Mouse (Mus musculus): ENCODE measurements around the gene Uggt2.

The Uggt2 gene

DNA sequence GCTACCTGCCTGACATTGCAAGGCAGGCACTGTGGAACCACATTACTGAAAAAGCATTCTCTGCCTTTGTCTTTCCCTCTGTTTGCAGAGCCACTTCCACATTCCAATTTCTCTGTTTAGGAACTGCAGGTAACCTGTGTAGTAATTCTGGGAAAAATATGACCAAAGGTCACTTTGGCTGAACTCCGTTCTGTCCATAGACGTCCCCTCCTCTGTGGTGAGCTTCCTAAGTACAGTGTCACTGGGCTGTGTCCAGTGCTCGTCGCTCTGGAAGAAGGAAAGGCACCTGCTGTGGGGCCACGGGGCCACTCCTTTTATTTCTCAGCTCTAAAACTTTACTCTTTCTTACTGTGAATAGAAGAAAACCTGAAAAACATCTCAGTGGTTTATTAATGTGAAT is 118.9 kb downstream of the Uggt2 start:
- no peak for DNase-seq

DNA sequence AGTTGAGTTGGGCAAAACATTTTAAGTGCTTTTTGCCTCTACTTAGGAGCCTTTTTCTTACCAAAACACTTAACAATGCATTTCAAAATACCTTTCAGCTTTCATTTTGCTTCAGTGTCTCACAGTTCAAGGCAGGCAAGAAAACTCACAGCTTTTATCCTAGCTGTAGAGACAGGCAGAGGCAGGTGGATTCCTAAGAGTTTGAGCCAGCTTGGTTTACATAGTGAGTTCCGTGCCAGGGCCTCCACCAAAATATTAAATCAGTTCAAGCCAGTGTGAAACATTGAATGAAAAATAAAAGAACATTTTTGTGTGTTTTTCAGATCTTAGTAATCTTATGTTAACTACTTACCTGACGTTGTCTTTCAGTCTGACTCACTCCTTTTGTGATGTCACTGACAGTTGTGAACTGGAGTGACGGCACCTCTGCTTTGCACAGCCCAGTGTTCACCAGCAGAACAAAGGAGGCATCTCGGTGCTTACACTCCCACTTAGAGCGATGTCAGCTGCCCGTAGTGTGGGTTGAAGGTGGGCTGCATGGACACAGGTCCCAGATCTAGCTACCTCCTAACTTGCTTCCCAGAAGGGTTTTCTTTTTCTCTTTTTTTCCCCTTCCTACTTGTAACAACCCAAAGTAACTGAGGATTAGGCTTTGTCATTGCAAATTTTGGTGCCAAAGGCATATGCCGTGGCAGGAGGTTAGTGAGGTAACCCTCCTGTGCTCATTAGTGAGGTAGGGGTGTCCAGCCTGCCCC is 119.5 kb downstream of the Uggt2 start:
- no peak for DNase-seq

DNA sequence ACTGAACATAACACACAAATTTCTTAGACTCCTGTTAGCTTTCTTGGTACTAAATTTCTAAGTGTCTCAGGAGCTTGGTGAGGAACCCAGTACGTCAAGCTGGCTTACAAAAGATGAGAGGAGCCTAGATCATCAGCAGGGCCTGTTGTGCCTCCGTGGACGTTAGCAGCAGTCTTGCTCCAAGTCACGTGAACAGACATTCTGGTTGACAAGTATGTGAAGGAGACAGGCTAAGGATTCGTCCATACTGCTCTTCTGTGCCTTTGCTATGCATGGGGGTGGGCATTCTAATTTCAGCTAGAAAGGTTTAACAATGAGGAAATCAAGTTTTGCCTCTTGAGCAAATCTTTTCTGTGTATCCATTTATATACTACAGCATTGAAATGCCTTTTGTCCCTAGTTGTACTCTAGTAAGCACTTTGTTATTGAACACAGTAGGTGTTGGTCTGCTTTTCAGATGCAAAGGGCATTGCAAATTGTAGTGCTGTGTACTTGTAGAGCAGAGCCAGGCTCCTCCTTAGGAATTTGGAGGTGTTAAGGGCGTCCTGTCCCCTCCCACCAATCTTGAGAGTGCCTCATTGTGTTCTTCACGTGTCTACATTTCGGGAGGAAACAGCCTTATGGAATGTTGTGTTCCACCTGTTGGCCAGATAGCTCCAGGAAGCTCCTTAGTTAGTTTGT is 122.0 kb downstream of the Uggt2 start:
- DNase-seq = no peak

DNA sequence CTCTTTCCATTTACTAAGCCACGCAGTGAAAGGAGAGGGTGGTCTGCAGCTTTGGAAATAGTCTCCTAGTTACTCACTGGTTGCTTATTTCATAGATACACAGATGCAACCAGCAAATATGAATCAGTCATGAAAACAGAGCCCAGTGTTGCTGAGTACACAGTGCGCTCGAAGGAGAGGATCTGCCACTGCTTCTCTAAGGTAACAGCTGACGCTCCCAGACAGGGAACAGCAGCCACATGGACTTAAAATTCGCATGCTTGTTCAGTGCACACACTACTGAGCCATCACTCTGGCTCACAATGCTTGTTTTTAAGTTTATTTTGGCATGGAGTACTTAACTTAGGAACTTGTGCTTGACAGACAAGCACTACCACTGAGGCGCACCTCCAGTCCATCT is 127.0 kb downstream of the Uggt2 start:
- no peak for DNase-seq

DNA sequence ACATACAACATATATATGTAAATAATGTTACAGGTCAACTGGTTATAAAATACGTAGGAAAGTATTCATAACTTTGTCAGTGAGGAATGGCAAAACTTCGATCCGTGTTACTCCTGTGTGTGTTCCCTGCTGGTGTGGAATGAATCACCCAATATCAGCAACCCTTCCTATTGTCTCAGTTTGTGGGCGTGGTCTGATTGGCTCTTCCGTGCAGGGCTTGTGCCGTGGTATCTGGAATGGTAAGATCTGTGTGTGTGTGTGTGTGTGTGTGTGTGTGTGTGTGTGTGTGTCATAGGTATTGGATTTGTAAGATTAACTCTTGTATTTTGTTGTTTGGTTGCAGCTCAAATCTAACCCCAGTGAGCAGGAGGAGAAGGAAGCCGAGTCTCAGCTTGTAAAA is 131.6 kb downstream of the Uggt2 start:
- no peak for DNase-seq

DNA sequence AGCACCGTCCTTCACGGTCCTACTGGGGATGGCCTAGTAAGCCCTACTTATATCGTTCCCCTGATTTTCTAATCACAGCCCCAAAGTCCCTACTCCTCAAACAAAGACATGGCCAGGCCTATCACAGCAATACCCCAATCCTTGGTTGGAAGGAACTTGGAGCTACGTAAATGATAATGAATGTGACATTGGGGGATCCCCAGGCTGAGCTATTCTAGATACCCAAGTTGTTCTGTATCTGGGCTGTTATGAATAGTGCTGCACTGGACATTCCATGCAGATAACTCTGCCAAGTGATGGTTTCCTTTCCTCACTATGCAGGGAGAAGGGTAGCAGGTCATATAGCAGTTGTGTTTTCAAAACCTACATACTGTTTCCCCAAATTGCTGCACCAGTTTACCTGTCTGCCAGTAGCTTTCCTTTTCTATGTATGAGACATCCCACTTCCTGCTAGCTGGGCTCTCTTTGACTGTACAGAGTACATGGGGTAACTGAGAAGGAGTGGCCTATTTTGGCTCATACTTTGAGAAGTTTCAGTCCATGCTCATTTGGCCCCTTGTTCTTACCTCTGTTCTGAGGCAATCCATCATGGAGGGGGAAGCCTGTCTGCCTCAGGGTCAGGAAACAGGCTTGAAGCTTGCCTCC is 133.8 kb downstream of the Uggt2 start:
- DNase-seq = no peak

DNA sequence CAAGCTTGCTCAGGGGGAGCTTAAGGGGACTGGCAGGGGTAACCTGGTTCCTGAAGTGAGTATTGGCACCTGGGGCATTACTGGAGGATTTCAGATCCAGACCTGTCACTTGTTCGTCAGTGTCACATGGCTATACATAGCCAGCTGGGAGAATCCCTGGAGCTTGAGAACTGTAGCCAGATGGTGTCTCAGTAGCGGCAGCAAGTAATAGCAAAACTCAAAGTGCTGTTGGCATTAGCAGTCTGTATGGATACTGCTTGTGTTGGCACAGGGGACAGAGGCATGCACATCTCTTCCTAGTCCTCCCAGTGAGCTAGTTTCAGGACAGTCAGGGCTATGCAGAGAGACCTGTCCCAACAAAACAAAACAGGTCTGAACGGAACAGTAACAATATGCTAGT is 141.2 kb downstream of the Uggt2 start:
- no peak for DNase-seq

DNA sequence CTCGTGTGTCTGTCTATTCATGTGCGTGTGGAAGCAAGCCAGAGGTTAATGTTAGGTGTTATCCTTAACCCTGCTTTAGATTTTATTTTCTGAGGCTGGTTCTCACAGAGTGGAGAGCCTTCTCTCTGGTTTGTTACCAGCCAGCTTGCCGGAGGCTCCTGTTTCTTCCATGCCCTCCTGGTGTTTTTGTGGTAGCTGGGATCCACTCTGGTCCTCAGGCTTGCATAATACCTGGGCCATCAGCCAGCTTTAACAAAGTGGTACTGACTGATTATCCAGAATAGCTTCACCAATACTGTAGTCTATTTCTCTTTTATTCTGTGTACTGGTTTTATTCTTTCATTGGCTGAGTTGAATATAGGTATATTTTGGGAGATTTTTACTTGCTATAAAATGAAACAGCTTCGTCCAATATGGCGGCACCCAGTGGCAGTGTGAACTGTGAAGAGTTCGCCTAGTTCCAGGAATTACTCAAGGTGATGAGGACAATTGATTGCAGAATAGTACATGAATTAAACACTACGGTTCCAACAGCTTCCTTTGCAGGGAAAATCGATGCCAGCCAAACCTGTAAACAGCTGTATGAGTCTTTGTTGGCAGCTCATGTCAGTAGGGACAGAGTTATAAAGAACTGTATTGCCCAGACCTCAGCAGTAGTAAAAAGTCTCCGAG is 147.2 kb downstream of the Uggt2 start:
- no peak for DNase-seq

DNA sequence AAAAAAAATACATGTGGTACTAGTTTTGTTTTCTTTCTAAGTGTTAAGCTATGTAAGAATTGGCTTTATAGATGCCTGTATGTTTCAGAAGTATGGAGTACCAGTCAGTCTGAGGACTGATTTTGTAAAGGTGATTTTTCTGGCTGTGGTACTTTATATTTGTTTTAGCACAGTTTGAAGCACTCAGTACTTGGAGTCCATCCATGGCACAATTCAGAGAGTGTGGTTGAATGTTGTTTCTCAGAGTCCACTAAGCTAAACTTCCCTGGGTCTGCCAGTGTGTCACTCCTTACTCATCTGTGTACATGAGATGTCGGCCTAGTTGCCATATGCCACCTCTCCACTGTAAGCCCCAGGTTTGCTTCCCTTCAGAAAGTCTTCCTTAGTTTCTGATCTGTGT is 150.4 kb downstream of the Uggt2 start:
- DNase-seq = no peak

DNA sequence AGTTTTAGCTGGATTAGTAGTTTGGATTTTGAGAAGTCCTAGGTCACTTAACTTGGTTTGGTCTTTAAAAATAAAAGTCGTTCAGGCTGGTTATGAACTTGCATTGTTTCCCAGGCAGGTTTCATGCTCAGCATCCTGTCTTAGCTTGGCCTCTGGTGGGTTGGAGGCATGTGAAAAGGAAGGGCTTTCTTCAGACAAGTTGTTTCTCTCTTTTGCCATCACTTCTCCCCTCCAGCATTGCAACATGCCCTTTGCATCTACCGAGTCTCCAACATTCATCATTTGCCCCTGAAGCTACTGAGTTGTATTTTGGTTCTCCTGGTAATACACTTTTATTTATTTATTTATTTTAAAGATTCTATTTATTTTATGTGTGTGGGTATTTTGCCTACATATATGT is 154.5 kb downstream of the Uggt2 start:
- DNase-seq = no peak

DNA sequence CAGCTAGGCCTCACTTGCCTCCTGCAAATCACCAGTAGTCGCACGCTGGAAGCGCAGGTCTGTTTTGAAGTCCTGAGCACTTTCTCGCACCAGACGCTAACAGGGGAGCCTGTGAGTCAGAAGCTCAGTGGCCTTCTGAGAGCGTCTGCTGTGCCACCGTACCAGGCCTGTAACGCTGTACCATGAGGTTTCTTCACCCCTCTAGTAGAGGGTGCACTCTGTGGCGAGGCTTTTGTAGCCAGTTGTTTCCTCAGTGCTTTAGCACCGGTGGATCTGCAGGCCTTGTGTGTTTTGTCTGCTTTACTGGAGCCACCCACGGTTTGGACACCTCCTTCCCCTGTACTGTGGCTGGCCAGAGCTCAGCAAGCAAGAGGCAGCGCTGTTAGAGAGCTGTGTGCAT is 157.2 kb downstream of the Uggt2 start:
- no peak for DNase-seq

DNA sequence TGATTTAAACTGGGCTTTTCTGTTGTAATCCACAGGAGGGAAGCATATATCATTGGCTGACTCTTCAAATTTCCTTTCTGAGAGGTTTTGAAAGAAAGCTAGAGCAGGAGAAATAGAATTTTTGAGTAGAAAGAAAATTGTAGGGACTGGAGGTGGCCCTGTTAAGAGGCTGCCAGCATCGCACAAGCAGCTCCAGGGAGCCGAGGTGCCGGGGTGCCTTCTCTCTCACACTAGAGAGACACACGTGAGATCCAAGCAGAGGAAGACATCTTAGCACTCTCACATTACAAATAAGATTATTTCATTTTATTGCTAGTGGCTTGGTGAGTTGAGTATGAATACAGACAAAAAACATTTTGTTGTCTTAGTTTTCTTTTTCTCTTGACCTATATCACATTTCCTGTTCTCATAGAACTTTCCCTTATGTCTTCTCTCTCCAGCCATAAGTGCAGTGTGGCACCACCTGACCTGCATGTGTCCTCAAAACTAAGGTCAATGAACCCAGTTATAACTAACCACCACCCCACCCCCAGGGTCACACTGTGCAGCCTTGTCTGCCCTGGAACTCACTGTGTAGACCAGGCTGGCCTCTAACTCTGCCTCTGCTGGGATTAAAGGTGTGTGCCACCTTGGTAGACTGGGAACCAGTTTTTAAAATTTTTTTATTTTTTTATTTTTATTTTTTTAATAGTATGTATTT is 158.3 kb downstream of the Uggt2 start:
- DNase-seq = no peak

DNA sequence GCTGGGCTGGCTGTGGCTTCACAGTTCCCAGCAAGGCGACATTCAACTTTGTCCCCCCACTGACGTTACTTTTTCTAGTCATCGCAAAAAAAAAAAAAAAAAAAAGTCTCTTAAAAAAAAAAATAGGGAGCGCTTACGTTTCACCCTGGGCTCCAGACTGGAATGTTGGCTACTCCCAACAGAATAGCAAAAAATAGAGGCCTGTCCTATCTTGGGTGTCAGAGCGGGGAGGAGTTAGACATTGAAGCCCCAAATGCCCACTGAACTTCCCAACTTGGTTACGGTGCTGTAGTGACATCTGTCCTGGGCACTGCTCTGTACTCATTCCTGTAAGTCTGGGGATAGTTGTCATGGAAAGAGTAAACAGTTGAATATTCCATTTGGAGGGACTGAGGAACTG is 160.7 kb downstream of the Uggt2 start:
- DNase-seq = no peak

DNA sequence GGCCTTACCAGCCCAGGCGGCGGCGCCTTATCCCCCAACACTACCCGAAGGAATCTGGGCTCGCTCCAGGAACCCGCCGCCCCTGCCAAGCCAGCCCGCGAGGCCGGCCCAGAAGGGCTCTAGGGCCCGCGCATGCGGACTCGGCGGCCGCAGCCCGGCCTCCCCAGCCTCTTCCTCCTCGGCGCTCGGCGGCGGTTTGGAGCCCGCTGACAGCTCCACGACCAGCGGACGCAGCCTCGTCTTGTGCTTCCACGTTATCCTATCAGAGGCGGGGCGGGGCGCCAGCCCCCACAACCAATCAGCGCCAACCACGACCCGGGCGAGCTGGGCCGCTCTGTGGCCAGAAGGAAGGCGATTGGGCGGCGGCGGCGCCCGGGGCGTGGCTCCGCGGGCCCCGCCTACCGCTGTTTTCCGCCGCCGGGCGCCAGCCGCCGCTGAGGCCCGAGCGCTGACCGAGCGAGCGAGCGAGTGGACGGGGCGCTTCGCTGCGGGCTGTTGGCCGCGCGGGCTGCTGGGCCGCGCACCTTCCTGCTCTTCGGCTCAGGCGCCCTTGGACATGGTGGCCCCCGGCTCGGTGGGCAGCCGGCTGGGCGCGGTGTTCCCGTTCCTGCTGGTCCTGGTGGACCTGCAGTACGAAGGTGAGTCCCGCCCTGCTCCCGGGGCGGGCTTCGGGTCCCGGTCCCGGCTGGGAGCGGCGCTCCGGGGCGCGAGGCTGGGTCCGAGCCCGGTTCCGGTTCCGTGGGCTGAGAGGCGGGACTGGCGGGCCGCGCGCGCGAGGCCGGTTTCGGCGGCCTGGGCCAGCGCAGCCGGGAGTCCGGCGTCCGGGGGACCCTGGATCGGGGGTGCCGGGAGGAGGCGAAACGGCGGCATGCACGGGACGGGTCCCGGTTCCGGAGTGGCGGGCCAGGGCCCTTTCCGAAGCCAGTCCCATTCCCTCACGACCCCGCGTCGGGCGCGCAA is 161.4 kb downstream of the Uggt2 start, which contains the start of gene Dnajc3:
Dnajc3 (plus strand) TSS at position 444 of the 960 bp plus-strand sequence.
- DNase-seq = peak; percentile 99

DNA sequence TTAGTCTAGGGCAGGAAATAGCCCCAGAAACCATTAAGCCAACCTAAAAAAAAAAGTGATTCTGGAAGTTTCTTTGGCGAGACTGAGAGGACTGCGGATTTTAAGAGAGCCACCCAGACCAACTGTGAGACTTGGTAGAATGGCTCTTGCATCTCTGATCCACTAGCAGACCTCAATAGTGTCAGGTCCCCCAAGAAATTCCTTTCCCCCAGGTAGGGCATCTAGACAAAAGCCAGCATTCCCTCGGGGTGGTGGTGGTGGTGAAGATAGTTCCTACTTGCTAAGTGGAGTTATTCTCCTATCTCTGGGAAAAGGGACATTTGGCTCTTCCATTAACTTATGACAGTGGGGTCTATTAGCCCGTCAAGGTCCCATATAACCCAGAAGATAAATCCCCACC is 162.3 kb downstream of the Uggt2 start:
- DNase-seq = no peak

DNA sequence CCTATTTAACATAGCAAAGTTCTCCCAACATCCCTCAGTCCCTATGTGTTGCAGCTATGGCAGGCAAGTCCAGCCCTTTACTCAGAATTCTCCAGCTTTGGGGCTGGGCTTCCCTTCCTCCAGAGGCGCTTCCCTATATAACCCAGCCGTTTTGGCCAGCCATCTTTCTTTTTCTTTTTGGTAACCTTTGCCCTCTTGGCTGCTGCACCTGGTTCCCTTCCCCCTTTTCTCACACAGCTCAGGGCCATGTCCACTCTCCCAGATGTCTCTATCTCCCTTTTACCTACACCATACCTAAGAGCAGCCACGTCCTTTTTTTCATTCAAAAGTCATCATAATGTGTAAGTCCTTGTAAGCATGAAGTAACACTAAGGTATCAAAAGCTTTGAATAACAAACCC is 163.0 kb downstream of the Uggt2 start:
- no peak for DNase-seq

Measured in right cerebral cortex, postnatal 25 days (tissue).